Mouse (Mus musculus) spleen, adult 2 months (tissue): ENCODE results near the gene Cog4. TPM values are rescaled to one million over a fixed set of nuclear protein-coding genes. Genes with fewer than 3 reads are reported as not detected.
"Not testable (repeated sequence)": the region's sequence is repeated elsewhere in the genome, so short reads cannot be mapped to it uniquely, and the experiment has no call there.

Experiments
- DNase-seq, 2 experiments: peaks; one replicate each; pipeline versions ENCODE4 v3.0.0 to v3.0.0-alpha.2; 2012 to 2021; ENCODE audit warnings: low spot score in 2 of 2, low read depth in 1 of 2
- H3K27ac ChIP-seq: fragments of 200-500 bp; 2 replicates; pipeline ENCODE4 v1.5.1; 2012; ENCODE audit warnings: low read length, inconsistent platforms; ENCODE audit not compliant: insufficient read depth
- H3K27me3 ChIP-seq: fragments of 200-500 bp; 2 replicates; pipeline ENCODE4 v1.6.1; 2012; ENCODE audit warnings: mild to moderate bottlenecking, moderate library complexity, low read length, inconsistent platforms; ENCODE audit not compliant: control insufficient read depth, insufficient read depth
- H3K36me3 ChIP-seq: fragments of 200-500 bp; 2 replicates; pipeline ENCODE4 v1.6.1; 2012; ENCODE audit warnings: mild to moderate bottlenecking, low read length, inconsistent platforms; ENCODE audit not compliant: control insufficient read depth, insufficient read depth
- H3K4me1 ChIP-seq: fragments of 200-500 bp; 2 replicates; pipeline ENCODE4 v1.6.1; 2011; ENCODE audit warnings: inconsistent platforms; ENCODE audit not compliant: control insufficient read depth, insufficient read depth, insufficient read length
- H3K4me3 ChIP-seq: fragments of 200-500 bp; 2 replicates; pipeline ENCODE4 v1.5.1; 2011; ENCODE audit warnings: mild to moderate bottlenecking, inconsistent platforms; ENCODE audit not compliant: insufficient read depth, insufficient read length; ENCODE audit errors: extremely low read depth
- CTCF ChIP-seq: fragments of 200-500 bp; IDR thresholded peaks from 2 replicates; pipeline ENCODE4 v1.5.1; 2011; ENCODE audit warnings: mild to moderate bottlenecking, inconsistent platforms; ENCODE audit not compliant: insufficient read depth, insufficient read length, insufficient replicate concordance; ENCODE audit errors: extremely low read depth
- POLR2A ChIP-seq: fragments of 200-500 bp; IDR thresholded peaks from 2 replicates; pipeline ENCODE4 v1.6.1; 2011; ENCODE audit warnings: low read depth, low read length, inconsistent platforms
- WGBS: fragments of 180-500 bp; shearing (Covaris S2); methylation state at CpG from one replicate; pipeline ENCODE4 v1.1.7; 2018; 5-methylcytosine and 5-hydroxymethylcytosine counted together
- polyA plus RNA-seq: library from polyadenylated mRNA; depleted of rRNA; stranded (reverse); fragments of >200 nt; gene quantifications from 2 replicates; pipeline ENCODE4 v1.2.3, GENCODE M21; 2012

The Cog4 gene
- polyA plus RNA-seq, 1 experiment, result 15.9 TPM

DNA sequence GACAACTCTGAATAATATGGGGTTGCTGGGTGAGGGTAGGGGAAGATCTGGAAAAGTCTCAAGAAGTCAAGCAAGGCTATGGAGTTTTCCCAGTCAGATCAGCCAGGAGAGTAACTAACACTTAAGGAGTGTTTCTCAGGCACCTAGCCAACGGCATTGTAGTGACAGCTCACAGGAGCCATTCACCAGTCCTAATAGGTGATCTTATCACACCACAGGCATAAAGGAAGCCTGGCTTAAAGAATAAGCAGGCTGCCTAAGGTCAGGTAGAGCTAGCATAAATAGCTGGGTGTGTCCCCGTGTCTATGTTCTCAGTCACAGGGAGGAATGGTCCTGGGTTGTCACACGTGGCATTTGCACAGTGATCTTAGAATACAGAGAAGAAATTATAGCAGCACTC is 54.7 kb downstream of the Cog4 start:
- H3K4me3 ChIP-seq, result no peak overlapping the region
- H3K36me3 ChIP-seq, result 0 out of 2 replicates have a peak, but pooled peaks cover 2% of the 10 kb centered on the region
- TF ChIP-seq POLR2A (no peak), CTCF (no peak)
- no peak overlapping the region for H3K27ac ChIP-seq
- no peaks in the 10 kb centered on the region for H3K4me1 ChIP-seq
- no peak for DNase-seq
- no peaks in the 10 kb centered on the region for H3K27me3 ChIP-seq
- 84% methylated on average over 3 of the region's 3 CpGs for WGBS

DNA sequence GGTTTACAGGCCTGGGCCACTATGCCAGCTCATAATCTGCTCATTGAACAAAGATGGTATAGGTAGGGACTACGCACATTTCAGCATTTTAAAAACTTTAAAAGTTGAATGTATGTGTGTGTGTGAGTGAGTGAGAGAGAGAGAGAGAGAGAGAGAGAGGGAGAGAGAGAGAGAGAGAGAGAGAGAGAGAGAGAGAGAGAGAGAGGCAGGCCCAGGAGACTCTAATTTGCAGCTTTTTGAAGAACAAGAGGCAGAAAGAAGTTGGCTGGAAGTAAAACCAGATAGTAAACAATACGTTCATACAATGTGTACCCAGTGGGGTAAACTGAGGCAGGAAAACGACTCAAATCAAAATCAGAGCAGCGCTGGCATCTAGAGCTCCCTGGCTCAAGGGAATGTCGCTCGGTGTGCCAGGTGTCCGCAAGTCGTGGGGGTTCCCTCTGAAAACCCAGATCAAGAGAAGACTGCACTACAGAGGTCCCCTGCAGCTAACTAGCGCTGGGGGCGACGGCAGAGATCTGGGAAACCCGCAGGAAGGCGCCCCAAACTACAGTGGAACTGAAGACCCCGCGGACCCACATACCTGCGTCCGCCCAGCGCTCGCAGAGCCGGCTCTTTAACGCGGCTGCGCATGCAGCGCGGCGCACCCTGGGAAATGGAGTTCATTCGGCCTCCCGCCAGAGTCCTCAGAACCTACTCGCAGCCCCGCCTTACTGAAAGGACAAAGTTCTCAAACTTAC is 55.6 kb downstream of the Cog4 start, which contains the start of gene Fuk:
TSS of gene Fuk (minus strand) at position 650 of the 740 bp plus-strand sequence.
- H3K36me3 ChIP-seq, result 0 out of 2 replicates have a peak, but pooled peaks cover 2% of the 10 kb centered on the region
- no peaks in the 10 kb centered on the region for H3K4me1 ChIP-seq
- DNase-seq, result peak in 1 of 2 experiments; percentile 82
- no peak for TF ChIP-seq POLR2A
- TF ChIP-seq CTCF, result no peak
- WGBS, result 3% methylated on average over 30 of the region's 30 CpGs
- peak within 1 kb of the TSS; percentile 28; the same call in 1 of the 2 replicates for H3K27ac ChIP-seq
- H3K27me3 ChIP-seq, result no peaks in the 10 kb centered on the region
- peak within 1 kb of the TSS; percentile 98 for H3K4me3 ChIP-seq

DNA sequence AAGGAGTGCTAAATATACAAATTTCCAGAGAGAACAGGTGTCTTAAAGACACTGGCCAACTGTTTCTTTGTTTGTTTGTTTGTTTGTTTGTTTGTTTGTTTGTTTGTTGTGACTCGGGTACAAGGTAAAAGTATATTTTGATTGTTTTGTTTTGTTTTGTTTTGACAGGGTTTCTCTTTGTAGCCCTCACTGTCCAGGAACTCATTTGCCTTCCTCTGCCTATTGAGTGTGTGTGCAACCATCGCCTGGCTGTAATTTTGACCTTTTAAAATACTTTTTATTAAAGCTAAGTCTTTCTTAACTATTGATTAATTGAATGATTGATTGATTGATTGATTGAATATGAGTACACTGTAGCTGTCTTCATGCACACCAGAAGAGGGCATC is 56.2 kb downstream of the Cog4 start:
- Histone ChIP-seq H3K27me3 (no peaks in the 10 kb centered on the region), H3K27ac (no peak overlapping the region), H3K4me3 (no peak overlapping the region), H3K36me3 (0 out of 2 replicates have a peak, but pooled peaks cover 2% of the 10 kb centered on the region), H3K4me1 (no peaks in the 10 kb centered on the region)
- DNase-seq, result no peak
- 59% methylated on average over 2 of the region's 2 CpGs for WGBS
- no peak for TF ChIP-seq CTCF
- TF ChIP-seq POLR2A, result no peak

DNA sequence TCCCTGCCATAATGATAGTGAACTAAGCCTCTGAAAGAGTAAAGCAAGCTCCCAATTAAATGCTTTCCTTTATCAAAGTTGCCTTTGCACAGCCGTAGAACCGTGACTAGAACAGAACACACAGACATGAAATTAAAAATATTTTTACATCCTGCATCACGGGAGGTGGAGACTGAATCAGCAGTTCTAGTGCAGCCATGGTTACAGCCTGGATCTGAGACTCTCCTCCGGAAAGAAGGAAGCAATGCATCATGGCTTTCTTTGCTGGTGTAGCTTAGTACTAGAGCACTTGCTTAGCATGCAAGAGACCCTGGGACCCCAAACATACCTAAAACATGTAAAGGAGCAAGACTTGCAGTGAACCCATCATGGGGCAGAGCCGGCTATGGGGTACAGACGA is 59.0 kb downstream of the Cog4 start:
- Histone ChIP-seq H3K4me3 (no peak overlapping the region), H3K36me3 (no peaks in the 10 kb centered on the region), H3K4me1 (no peaks in the 10 kb centered on the region), H3K27me3 (no peaks in the 10 kb centered on the region), H3K27ac (no peak overlapping the region)
- no peak for TF ChIP-seq POLR2A
- no peak for TF ChIP-seq CTCF
- DNase-seq, result no peak
- WGBS, result 89% methylated on average over 6 of the region's 6 CpGs

DNA sequence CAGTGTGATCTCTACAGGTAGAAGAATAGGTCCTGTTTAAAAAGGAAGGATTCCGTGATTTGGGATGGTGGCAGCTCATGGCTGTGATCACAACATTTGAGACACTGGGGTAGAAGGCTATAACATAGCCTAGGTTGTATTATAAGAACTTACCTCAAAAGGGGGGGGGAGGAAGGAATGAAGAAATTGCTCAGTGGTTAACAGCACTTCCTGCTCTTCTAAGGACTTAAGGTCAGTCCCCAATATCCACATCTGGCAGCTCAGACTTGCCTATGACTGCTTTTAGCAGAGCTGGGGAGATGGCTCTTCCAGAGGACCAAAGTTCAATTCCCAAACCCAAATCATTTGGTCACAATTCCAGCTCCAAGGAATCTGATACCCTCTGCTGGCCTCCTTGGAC is 60.3 kb downstream of the Cog4 start:
- H3K4me3 ChIP-seq, result no peak overlapping the region
- TF ChIP-seq CTCF, result no peak
- no peak for TF ChIP-seq POLR2A
- no peaks in the 10 kb centered on the region for H3K27me3 ChIP-seq
- no peaks in the 10 kb centered on the region for H3K4me1 ChIP-seq
- H3K27ac ChIP-seq, result no peak overlapping the region
- 97% methylated on average over 1 of the region's 1 CpGs for WGBS
- DNase-seq, result no peak
- no peaks in the 10 kb centered on the region for H3K36me3 ChIP-seq

DNA sequence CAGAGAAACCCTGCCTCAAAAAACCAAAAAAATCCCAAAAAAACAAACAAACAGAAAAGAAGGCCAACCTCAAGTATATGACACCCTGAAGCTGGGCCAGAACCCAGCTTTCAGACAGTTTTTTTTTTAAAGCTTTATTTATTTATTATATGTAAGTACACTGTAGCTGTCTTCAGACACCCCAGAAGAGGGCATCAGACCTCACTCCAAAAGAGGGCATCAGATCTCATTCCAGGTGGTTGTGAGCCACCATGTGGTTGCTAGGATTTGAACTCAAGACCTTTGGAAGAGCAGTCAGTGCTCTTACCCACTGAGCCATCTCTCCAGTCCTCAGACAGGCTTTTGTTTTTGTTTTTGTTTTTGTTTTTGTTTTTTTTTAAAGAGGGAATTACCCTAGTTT is 63.5 kb downstream of the Cog4 start:
- H3K4me3 ChIP-seq, H3K27me3 ChIP-seq, DNase-seq, H3K36me3 ChIP-seq, H3K27ac ChIP-seq, H3K4me1 ChIP-seq: not testable (repeated sequence)

DNA sequence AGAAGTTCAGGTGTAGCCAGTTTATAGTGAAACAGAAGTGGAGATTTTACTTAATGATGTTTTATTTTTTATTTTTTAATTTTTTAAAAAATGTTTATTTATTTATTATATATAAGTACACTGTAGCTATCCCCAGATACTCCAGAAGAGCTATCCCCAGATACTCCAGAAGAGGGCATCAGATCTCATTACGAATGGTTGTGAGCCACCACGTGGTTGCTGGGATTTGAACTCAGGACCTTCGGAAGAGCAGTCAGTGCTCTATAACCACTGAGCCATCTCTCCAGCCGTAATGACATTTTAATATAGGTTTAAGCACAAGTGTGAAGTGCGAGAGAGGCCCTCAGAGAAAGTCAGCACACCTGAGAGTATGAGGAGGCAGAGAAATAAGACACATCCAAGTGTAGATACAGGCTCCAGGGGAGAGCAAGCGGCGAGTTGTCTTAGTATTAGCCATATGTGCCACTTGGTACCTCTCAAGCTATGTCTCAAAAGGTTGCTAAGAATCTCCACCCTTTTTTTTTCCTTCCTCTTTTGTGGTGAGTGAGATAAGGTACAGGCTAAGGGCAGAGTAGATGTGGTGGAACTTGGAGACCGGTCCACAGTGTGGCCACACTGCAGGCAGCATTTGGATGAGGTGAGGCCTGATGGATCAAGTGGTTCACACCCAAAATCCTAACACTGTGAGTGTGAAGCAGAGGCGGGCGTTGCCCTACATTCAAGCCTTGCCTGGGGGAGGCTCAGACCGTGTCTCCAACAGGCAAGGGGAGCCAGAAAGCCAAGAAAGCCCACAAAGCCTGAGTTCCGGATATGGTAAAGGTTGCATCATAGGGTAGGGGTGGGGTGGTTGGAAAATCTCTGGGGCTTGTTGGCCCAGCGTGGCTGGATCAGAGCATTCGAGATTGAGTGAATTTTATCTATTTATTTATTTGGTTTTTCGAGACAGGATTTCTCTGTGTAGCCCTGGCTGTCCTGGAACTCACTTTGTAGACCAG is 65.5 kb downstream of the Cog4 start:
- peak overlapping the region; percentile 33; the same call in 1 of the 2 replicates for H3K27ac ChIP-seq
- 39% methylated on average over 15 of the region's 15 CpGs for WGBS

More for the DNA sequence above, 65.5 kb downstream of the Cog4 start:
- no peak for DNase-seq
- Histone ChIP-seq H3K4me1 (no peaks in the 10 kb centered on the region), H3K36me3 (no peaks in the 10 kb centered on the region), H3K4me3 (no peak overlapping the region), H3K27me3 (no peaks in the 10 kb centered on the region)
- TF ChIP-seq CTCF, result no peak
- TF ChIP-seq POLR2A, result no peak
